Mouse (Mus musculus): ENCODE results near the gene Mindy2. TPM values are rescaled to one million over a fixed set of nuclear protein-coding genes. Genes with fewer than 3 reads are reported as not detected.

Gene Mindy2
- polyA plus RNA-seq, 1 experiment from 2014 or later: 10.2 TPM

Other genes starting within 250 kb of the Mindy2 start
- 144 and 150 TPM in 2 replicates for gene Ccnb2, start 235.6 kb downstream of the Mindy2 start, polyA plus RNA-seq (2015; fragmentation: Nextera tagmentation; extraction: Ambion mirVana)
- 19.5 and 19.8 TPM in 2 replicates for gene Rnf111, start 153.4 kb downstream of the Mindy2 start, polyA plus RNA-seq (2015; fragmentation: Nextera tagmentation; extraction: Ambion mirVana)
- gene Sltm, start 114.4 kb downstream of the Mindy2 start, polyA plus RNA-seq (2015; fragmentation: Nextera tagmentation; extraction: Ambion mirVana): 32.4 and 35.6 TPM in 2 replicates
- gene Gm10642, start 923 bp downstream of the Mindy2 start, polyA plus RNA-seq (2015; fragmentation: Nextera tagmentation; extraction: Ambion mirVana): 0.32 and 0.35 TPM in 2 replicates
- 57.1 and 58.2 TPM in 2 replicates for gene Adam10, start 21.8 kb upstream of the Mindy2 start, polyA plus RNA-seq (2015; fragmentation: Nextera tagmentation; extraction: Ambion mirVana)